Mouse (Mus musculus): ENCODE data around the gene Rere. TPM values are rescaled to one million over a fixed set of nuclear protein-coding genes. Genes with fewer than 3 reads are reported as not detected.

The Rere gene
- polyA plus RNA-seq, 1 experiment from 2014 or later: 19.7 TPM

- H3K9ac ChIP-seq: no peak overlapping the region
- H3K36me3 ChIP-seq: peaks cover 7% of the 10 kb centered on the region; the same call in 1 of the 2 replicates
- H3K27ac ChIP-seq: no peak overlapping the region
- 0 out of 2 replicates have a peak, but pooled peaks cover 8% of the 10 kb centered on the region for H3K4me1 ChIP-seq
- ATAC-seq (ENCODE audit: insufficient number of reproducible peaks, low FRiP score, low TSS enrichment, low read depth): no peak
- H3K4me3 ChIP-seq: no peak overlapping the region
- WGBS: 94% methylated on average over 3 of the region's 3 CpGs
- no peaks in the 10 kb centered on the region for H3K27me3 ChIP-seq
- H3K9me3 ChIP-seq: no peaks in the 10 kb centered on the region
- no peak overlapping the region for H3K4me2 ChIP-seq
Observed at GRCm38 (mm10) chr4:150291900-150292299, 10.5 kb downstream of the Rere start.

- H3K27ac ChIP-seq: no peak overlapping the region
Observed at GRCm38 (mm10) chr4:150294870-150295269, 13.4 kb downstream of the Rere start.

GRCm38 (mm10) chr4:150295966-150296365 lies 14.5 kb downstream of the Rere start:
- ATAC-seq (ENCODE audit: insufficient number of reproducible peaks, low FRiP score, low TSS enrichment, low read depth): no peak
- Histone ChIP-seq H3K4me2 (no peak overlapping the region), H3K9me3 (no peaks in the 10 kb centered on the region), H3K36me3 (peaks cover 6% of the 10 kb centered on the region; the same call in 1 of the 2 replicates), H3K27ac (no peak overlapping the region), H3K4me3 (no peak overlapping the region), H3K9ac (no peak overlapping the region), H3K27me3 (no peaks in the 10 kb centered on the region), H3K4me1 (no peaks in the 10 kb centered on the region)
- WGBS: 96% methylated on average over 7 of the region's 7 CpGs

More at GRCm38 (mm10) chr4:150294870-150295269, 13.4 kb downstream of the Rere start:
- WGBS: 93% methylated on average over 7 of the region's 7 CpGs
- Histone ChIP-seq H3K9ac (no peak overlapping the region), H3K4me1 (no peaks in the 10 kb centered on the region), H3K4me3 (no peak overlapping the region), H3K36me3 (peaks cover 7% of the 10 kb centered on the region; the same call in 1 of the 2 replicates), H3K9me3 (no peaks in the 10 kb centered on the region), H3K27me3 (no peaks in the 10 kb centered on the region), H3K4me2 (no peak overlapping the region)
- no peak for ATAC-seq (ENCODE audit: insufficient number of reproducible peaks, low FRiP score, low TSS enrichment, low read depth)

- Histone ChIP-seq H3K9me3 (no peaks in the 10 kb centered on the region), H3K27me3 (no peaks in the 10 kb centered on the region), H3K9ac (no peak overlapping the region), H3K4me2 (no peak overlapping the region), H3K4me1 (peaks cover 12% of the 10 kb centered on the region), H3K4me3 (no peak overlapping the region), H3K27ac (no peak overlapping the region), H3K36me3 (no peaks in the 10 kb centered on the region)
- 89% methylated on average over 8 of the region's 8 CpGs for whole genome bisulfite sequencing
- ATAC-seq (ENCODE audit: insufficient number of reproducible peaks, low FRiP score, low TSS enrichment, low read depth): no peak
Observed at GRCm38 (mm10) chr4:150302726-150303125, 21.3 kb downstream of the Rere start.

GRCm38 (mm10) chr4:150306701-150307100 lies 25.3 kb downstream of the Rere start:
- ATAC-seq (ENCODE audit: insufficient number of reproducible peaks, low FRiP score, low TSS enrichment, low read depth): no peak
- H3K9ac ChIP-seq: no peak overlapping the region
- no peak overlapping the region for H3K4me2 ChIP-seq
- no peak overlapping the region for H3K4me3 ChIP-seq
- 46% methylated on average over 2 of the region's 2 CpGs for WGBS
- H3K36me3 ChIP-seq: no peaks in the 10 kb centered on the region
- no peaks in the 10 kb centered on the region for H3K27me3 ChIP-seq
- no peak overlapping the region for H3K27ac ChIP-seq
- peaks cover 17% of the 10 kb centered on the region for H3K4me1 ChIP-seq
- no peaks in the 10 kb centered on the region for H3K9me3 ChIP-seq

GRCm38 (mm10) chr4:150307226-150307625 lies 25.8 kb downstream of the Rere start:
- no peak overlapping the region for H3K4me3 ChIP-seq
- no peak for ATAC-seq (ENCODE audit: insufficient number of reproducible peaks, low FRiP score, low TSS enrichment, low read depth)
- peaks cover 17% of the 10 kb centered on the region for H3K4me1 ChIP-seq

GRCm38 (mm10) chr4:150311431-150311830 lies 30.0 kb downstream of the Rere start:
- H3K27me3 ChIP-seq: no peaks in the 10 kb centered on the region
- no peaks in the 10 kb centered on the region for H3K9me3 ChIP-seq
- no peak for ATAC-seq (ENCODE audit: insufficient number of reproducible peaks, low FRiP score, low TSS enrichment, low read depth)
- no peak overlapping the region for H3K4me2 ChIP-seq
- H3K27ac ChIP-seq: no peak overlapping the region
- WGBS: 74% methylated on average over 2 of the region's 2 CpGs
- H3K4me3 ChIP-seq: no peak overlapping the region
- no peaks in the 10 kb centered on the region for H3K36me3 ChIP-seq
- peaks cover 7% of the 10 kb centered on the region; the same call in 1 of the 2 replicates for H3K4me1 ChIP-seq
- no peak overlapping the region for H3K9ac ChIP-seq

More at GRCm38 (mm10) chr4:150307226-150307625, 25.8 kb downstream of the Rere start:
- no peaks in the 10 kb centered on the region for H3K27me3 ChIP-seq
- no peaks in the 10 kb centered on the region for H3K9me3 ChIP-seq
- H3K4me2 ChIP-seq: no peak overlapping the region
- WGBS: 89% methylated on average over 1 of the region's 1 CpGs
- no peak overlapping the region for H3K9ac ChIP-seq
- H3K27ac ChIP-seq: no peak overlapping the region
- H3K36me3 ChIP-seq: no peaks in the 10 kb centered on the region

GRCm38 (mm10) chr4:150312646-150313045 lies 31.2 kb downstream of the Rere start:
- Histone ChIP-seq H3K4me2 (no peak overlapping the region), H3K36me3 (no peaks in the 10 kb centered on the region), H3K4me3 (no peak overlapping the region), H3K9ac (no peak overlapping the region), H3K9me3 (no peaks in the 10 kb centered on the region), H3K4me1 (peaks cover 6% of the 10 kb centered on the region; the same call in 1 of the 2 replicates), H3K27me3 (no peaks in the 10 kb centered on the region), H3K27ac (no peak overlapping the region)
- WGBS: 57% methylated on average over 2 of the region's 2 CpGs
- no peak for ATAC-seq (ENCODE audit: insufficient number of reproducible peaks, low FRiP score, low TSS enrichment, low read depth)

- H3K9ac ChIP-seq: no peak overlapping the region
- H3K4me3 ChIP-seq: no peak overlapping the region
- H3K27me3 ChIP-seq: no peaks in the 10 kb centered on the region
- no peak overlapping the region for H3K27ac ChIP-seq
- WGBS: 96% methylated on average over 19 of the region's 19 CpGs
- no peaks in the 10 kb centered on the region for H3K9me3 ChIP-seq
- H3K4me2 ChIP-seq: no peak overlapping the region
- no peaks in the 10 kb centered on the region for H3K36me3 ChIP-seq
- ATAC-seq (ENCODE audit: insufficient number of reproducible peaks, low FRiP score, low TSS enrichment, low read depth): no peak
- no peaks in the 10 kb centered on the region; the same call in 1 of the 2 replicates for H3K4me1 ChIP-seq
Observed at GRCm38 (mm10) chr4:150315301-150315700, 33.9 kb downstream of the Rere start.

- Histone ChIP-seq H3K9ac (no peak overlapping the region), H3K36me3 (no peaks in the 10 kb centered on the region), H3K4me2 (no peak overlapping the region), H3K27me3 (no peaks in the 10 kb centered on the region), H3K4me1 (no peaks in the 10 kb centered on the region), H3K4me3 (no peak overlapping the region), H3K27ac (no peak overlapping the region), H3K9me3 (no peaks in the 10 kb centered on the region)
- ATAC-seq (ENCODE audit: insufficient number of reproducible peaks, low FRiP score, low TSS enrichment, low read depth): no peak
- 72% methylated on average over 1 of the region's 1 CpGs for WGBS
Observed at GRCm38 (mm10) chr4:150316546-150316945, 35.1 kb downstream of the Rere start.

GRCm38 (mm10) chr4:150325046-150325801 lies 43.8 kb downstream of the Rere start:
- Histone ChIP-seq H3K4me1 (peaks cover 15% of the 10 kb centered on the region), H3K4me2 (no peak overlapping the region), H3K36me3 (peaks cover under 1% of the 10 kb centered on the region; the same call in 1 of the 2 replicates), H3K4me3 (no peak overlapping the region), H3K9ac (no peak overlapping the region), H3K27me3 (no peaks in the 10 kb centered on the region), H3K27ac (0 out of 2 replicates have a peak overlapping the region, but pooled peaks have one; percentile 12), H3K9me3 (no peaks in the 10 kb centered on the region; the same call in 1 of the 2 replicates)
- ATAC-seq (ENCODE audit: insufficient number of reproducible peaks, low FRiP score, low TSS enrichment, low read depth): no peak
- 75% methylated on average over 3 of the region's 3 CpGs for WGBS

- no peak overlapping the region for H3K9ac ChIP-seq
- H3K4me3 ChIP-seq: no peak overlapping the region
- peaks cover 15% of the 10 kb centered on the region for H3K4me1 ChIP-seq
- no peak overlapping the region for H3K4me2 ChIP-seq
- no peak for ATAC-seq (ENCODE audit: insufficient number of reproducible peaks, low FRiP score, low TSS enrichment, low read depth)
- H3K27ac ChIP-seq: 0 out of 2 replicates have a peak overlapping the region, but pooled peaks have one; percentile 12
- peaks cover 4% of the 10 kb centered on the region; the same call in 1 of the 2 replicates for H3K36me3 ChIP-seq
- no peaks in the 10 kb centered on the region for H3K27me3 ChIP-seq
- 55% methylated on average over 2 of the region's 2 CpGs for WGBS
- no peaks in the 10 kb centered on the region; the same call in 1 of the 2 replicates for H3K9me3 ChIP-seq
Observed at GRCm38 (mm10) chr4:150326005-150326404, 44.6 kb downstream of the Rere start.
